Mouse (Mus musculus) natural killer cell, adult 2 months (primary cell): ENCODE measurements at regions not wholly inside any gene's neighbourhood (a gene's known extent, or its start where the extent isn't known, plus 50 kb on each side); places are given as distances from the start of the nearest gene placed in this dataset.

Experiments used
- DNase-seq, 2 experiments: peaks; one replicate each; pipeline ENCODE4 v3.0.0; 2022; ENCODE audit warnings: low spot score in 2 of 2

- no peak for DNase-seq
Observed at GRCm38 (mm10) chr9:85379135-85379534, 52.0 kb upstream of the Tent5a start.
